Mouse (Mus musculus): ENCODE measurements around the gene Vmn1r201.

The Vmn1r201 gene

DNA sequence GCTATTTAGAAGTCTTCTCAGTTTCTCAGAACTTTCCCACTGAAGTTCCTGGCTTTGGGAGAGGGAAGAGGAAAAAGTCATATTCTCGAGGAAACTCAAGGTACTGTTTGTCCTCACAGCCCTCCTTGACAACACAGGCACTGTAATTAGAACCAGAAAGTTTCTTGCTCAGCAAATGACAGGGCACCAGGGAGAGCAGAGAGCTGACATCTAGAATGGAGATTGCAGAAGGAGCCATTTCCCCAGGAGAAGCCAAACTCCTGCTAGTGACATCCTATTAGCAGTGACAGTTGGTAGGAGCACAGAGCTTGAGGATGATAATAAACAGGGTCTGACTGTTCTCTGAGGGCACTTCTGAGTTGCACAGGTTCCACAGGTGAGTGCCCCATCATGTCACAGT lies at the start of gene Vmn1r201:
TSS of gene Vmn1r201 (plus strand) at position 301 of the 400 bp plus-strand sequence.
- no peak for DNase-seq (ENCODE audit: low read depth, low spot score)

DNA sequence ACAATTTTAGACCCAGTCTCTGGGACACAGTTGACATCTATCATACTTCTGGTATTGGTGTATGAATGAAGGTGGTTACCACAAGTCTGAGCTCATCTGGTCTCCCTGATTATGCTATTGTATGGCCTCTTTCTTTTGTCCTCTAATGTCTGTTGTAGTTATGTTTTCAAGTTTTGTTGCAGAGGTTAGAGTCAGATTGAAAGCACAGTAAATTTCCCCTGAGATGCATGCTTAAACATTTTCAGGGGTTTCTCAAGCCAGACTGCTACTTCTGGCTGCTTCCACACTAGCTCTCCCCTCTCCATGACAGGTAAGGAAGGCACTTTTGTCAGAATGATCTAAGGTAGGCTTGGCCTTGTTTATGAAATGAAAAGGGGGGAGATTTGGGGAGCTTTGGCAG lies 16.6 kb upstream of the Vmn1r201 start:
- DNase-seq (ENCODE audit: low read depth, low spot score) = no peak

DNA sequence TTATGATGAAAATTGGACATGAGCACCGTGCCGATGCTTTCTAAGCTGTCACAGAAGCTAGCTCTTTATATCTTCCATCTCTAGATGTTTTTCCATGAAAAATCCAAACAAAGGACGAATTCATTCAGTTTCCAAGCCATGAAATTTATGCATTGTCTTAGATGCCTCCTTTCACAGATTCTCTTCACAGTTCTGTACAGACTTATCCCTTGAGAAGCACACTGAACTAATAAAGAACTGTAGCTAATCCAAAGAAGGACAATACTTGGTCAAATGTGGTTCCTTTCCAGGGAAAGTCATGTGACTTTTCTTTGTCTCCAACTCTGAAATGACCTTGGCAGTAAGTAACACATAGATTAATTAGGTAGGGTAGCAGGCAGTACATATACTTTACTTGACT lies 30.7 kb downstream of the Vmn1r201 start:
- no peak for DNase-seq (ENCODE audit: low read depth, low spot score)

DNA sequence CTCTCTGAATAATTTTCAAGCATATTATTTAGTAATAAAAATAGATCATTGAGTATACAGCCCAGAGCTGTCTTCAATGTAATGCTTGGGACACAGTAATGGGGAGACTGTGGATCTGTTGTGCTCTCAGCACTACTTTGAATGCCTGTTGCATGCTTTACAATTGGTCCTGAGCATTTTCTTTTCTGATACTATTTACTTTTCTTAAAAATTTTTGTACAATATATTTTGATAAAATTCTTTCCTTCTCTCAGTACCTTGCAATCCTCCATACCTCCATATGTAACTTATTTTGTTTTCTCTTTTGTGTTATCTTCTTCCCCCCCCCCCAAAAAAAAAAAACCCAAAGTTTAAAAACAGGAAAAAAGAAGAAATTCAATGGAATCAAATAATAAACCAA lies 33.6 kb downstream of the Vmn1r201 start, which contains the start of gene Vmn1r202:
TSS of gene Vmn1r202 (minus strand) at position 101 of the 400 bp plus-strand sequence.
- no peak for DNase-seq (ENCODE audit: low read depth, low spot score)

DNA sequence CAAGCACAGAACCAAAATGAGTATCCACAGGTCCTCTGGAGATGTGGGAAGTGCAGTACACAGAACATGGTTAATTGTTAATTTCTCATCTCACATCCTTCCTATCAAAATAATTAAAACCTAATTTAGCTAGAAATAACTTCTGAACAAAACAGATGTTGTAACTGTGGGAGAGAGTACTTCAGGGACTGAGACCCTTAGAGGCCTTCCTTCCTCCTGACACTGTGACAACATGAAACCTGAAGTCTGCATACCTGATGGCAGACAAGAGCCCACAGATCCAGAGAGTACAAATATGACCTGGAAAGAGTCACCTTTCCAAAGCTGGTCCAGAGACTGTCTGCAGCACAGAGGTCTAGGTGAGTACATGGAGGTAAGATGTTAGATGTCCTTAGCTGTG lies 46.1 kb downstream of the Vmn1r201 start, which contains the start of gene Vmn1r203:
TSS of gene Vmn1r203 (plus strand) at position 301 of the 400 bp plus-strand sequence.
- DNase-seq (ENCODE audit: low read depth, low spot score) = no peak
